Mouse (Mus musculus): ENCODE results near the gene Pde10a.

- TF ChIP-seq POLR2A (IDR thresholded peaks at IDR 0.05; ENCODE audit: low read depth, low read length): no peak
- TF ChIP-seq CTCF (IDR thresholded peaks at IDR 0.05; ENCODE audit: extremely low read depth, insufficient read length, insufficient replicate concordance, low read depth, low read length): no peak
Observed at GRCm38 (mm10) chr17:8602976-8603375, 77.8 kb downstream of the Pde10a start.

Measured in small intestine, adult 2 months (tissue).